ENCODE assay signal across 23 mouse cellular contexts in genomic region chr2:74264963-74265362, GRCm38 (mm10).
"Had no signal": no experiment of that assay in that cellular context is flagged by ENCODE, and none has a peak within 500 bp of the region (broad histone marks: within the 10 kb centered on the region; RNA-seq: fewer than 3 reads in every experiment).

No protein-coding gene starts in this region.

- H3K9me3 ChIP-seq: limb, embryonic 15.5 days; midbrain, embryonic 10.5 days; neural tube, embryonic 12.5 days; neural tube, embryonic 15.5 days had no signal

- H3K9ac ChIP-seq: limb, embryonic 15.5 days; liver, embryonic 14.5 days; liver, postnatal 0 days; lung, embryonic 14.5 days; neural tube, embryonic 12.5 days; neural tube, embryonic 15.5 days had no signal

- H3K27me3 ChIP-seq: limb, embryonic 15.5 days; megakaryocyte, embryonic 14.5 days; neural tube, embryonic 12.5 days; neural tube, embryonic 15.5 days had no signal

- H3K4me2 ChIP-seq: limb, embryonic 15.5 days; liver, embryonic 11.5 days; lung, embryonic 14.5 days; neural tube, embryonic 12.5 days; neural tube, embryonic 15.5 days had no signal

- H3K4me1 ChIP-seq: megakaryocyte, embryonic 14.5 days; midbrain, embryonic 10.5 days; neural tube, embryonic 12.5 days; neural tube, embryonic 15.5 days had no signal

- H3K36me3 ChIP-seq: limb, embryonic 15.5 days; midbrain, embryonic 10.5 days; neural tube, embryonic 12.5 days; neural tube, embryonic 15.5 days had no signal

- DNase-seq: kidney, adult 11 months; kidney, adult 8-10 months; kidney, postnatal 14 days; kidney, postnatal 4 days; left cerebral cortex, postnatal 4 days; liver, postnatal 0 days; lung, embryonic 14.5 days; midbrain, embryonic 14.5 days; right cerebral cortex, adult 18-20 months; right cerebral cortex, postnatal 14 days; right cerebral cortex, postnatal 4 days; thymus, adult 2 months; thymus, postnatal 25 days had no signal

- H3K4me3 ChIP-seq: limb, embryonic 15.5 days; megakaryocyte, embryonic 14.5 days; midbrain, embryonic 10.5 days; neural tube, embryonic 12.5 days; neural tube, embryonic 15.5 days had no signal

- H3K27ac ChIP-seq: limb, embryonic 15.5 days; liver, embryonic 14.5 days; macrophage; midbrain, embryonic 10.5 days; neural tube, embryonic 12.5 days; neural tube, embryonic 15.5 days; stomach, postnatal 0 days had no signal

- ATAC-seq: liver, postnatal 0 days; lung, postnatal 0 days had no signal
